Mouse (Mus musculus): ENCODE measurements around the gene Atrn. TPM values are rescaled to one million over a fixed set of nuclear protein-coding genes. Genes with fewer than 3 reads are reported as not detected.
"Not testable (repeated sequence)": the region's sequence is repeated elsewhere in the genome, so short reads cannot be mapped to it uniquely, and the experiment has no call there.

The Atrn gene
- polyA plus RNA-seq, 1 experiment from 2014 or later: 9.2 TPM

DNA sequence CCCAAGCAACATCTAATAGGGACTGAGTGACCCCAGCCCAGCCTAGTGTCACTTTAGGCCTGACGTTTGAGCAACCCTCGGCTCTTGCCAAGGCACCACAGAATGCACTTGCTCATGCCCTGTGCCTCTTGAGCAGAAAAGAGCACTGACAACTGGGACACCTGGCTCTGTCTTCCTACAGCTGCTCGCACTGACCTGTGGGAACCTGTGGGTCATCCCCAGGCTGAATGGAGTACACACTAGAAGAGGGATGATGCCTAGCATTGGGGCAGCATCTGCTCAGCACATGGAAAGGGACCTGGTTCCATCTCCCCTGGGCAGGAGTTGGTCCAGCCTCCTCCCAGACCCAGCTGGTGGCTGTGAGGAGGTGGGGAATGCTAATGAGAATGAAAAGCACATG lies 120.6 kb downstream of the Atrn start:
- Histone ChIP-seq H3K4me3 (replicated peaks) (no peak overlapping the region), H3K9me3 (replicated peaks) (no peaks in the 10 kb centered on the region), H3K9ac (no peak overlapping the region), H3K27ac (replicated peaks) (no peak overlapping the region), H3K4me2 (replicated peaks) (no peak overlapping the region), H3K36me3 (peaks cover 46% of the 10 kb centered on the region), H3K27me3 (no peaks in the 10 kb centered on the region), H3K4me1 (no peaks in the 10 kb centered on the region)
- ATAC-seq (ENCODE audit: insufficient number of reproducible peaks, low FRiP score, low TSS enrichment, low read depth): no peak
- WGBS: 84% methylated on average over 3 of the region's 3 CpGs

DNA sequence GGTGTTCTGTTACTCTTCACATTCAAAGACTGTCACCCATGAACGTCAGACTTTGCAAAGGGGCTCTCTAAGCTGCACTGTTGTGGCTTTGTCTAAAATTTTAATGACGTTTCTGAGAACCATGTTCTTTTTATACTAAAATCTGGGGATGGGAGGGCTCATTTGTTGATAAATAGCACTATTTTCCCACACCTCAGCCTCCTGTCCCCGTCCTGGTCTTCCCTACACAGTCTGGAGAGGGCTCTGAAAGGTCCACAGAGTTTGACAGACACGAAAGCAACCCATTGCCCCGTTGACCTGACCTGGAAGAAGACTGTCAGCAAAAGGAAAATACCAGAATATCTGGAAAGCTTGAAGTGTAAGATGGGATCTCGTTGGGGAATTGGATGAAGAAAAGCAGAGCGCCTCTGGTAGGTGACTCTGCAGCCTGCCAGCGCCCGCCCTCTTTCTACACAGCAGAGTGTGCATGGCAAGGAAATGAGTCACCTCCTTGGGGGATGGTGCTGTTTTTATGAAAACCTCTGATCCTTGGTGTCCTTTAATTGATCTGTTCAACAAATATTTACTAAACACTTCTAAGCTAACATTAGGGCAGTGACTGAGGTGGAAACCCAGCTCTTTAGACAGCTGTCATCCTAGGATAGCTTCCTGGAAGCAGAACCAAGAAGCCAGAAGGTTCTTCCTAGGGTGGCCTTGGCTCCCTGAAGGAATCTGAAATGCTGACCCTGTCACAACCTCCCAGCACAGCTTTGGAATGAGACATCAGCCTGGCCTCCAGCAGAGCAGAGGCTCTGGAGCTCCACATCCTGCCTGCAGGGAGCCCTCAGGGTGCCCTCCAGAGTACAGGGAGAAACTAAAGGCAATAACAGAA lies 123.0 kb downstream of the Atrn start:
- no peaks in the 10 kb centered on the region for H3K4me1 ChIP-seq
- ATAC-seq (ENCODE audit: insufficient number of reproducible peaks, low FRiP score, low TSS enrichment, low read depth): no peak
- no peaks in the 10 kb centered on the region for H3K27me3 ChIP-seq
- WGBS: 64% methylated on average over 9 of the region's 9 CpGs
- H3K9me3 ChIP-seq (replicated peaks): no peaks in the 10 kb centered on the region
- no peak overlapping the region for H3K4me2 ChIP-seq (replicated peaks)
- no peak overlapping the region; the same call in 1 of the 2 replicates for H3K27ac ChIP-seq (replicated peaks)
- no peak overlapping the region for H3K9ac ChIP-seq
- no peak overlapping the region for H3K4me3 ChIP-seq (replicated peaks)
- H3K36me3 ChIP-seq: peaks cover 24% of the 10 kb centered on the region

DNA sequence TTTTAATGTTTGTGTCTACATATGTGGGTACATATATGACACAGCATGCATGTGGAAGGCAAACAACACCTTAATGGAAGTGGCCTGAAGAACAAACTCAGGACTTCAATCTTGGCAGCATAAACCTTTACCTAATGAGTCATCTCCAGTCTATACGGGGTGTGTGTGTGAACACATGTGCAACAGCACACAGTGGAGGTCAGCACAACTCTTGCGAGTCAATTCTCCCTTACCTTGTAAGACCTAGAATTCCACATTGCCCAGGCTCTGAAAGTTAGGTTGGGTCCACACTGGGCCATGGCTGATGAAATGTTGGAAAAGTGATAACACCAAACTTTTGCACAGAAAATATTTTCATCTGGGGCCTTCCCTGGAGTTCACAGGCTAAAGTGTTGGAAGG lies 124.3 kb downstream of the Atrn start:
- no peak for ATAC-seq (ENCODE audit: insufficient number of reproducible peaks, low FRiP score, low TSS enrichment, low read depth)
- no peaks in the 10 kb centered on the region for H3K27me3 ChIP-seq
- no peak overlapping the region for H3K27ac ChIP-seq (replicated peaks)
- H3K9ac ChIP-seq: no peak overlapping the region
- no peak overlapping the region for H3K4me3 ChIP-seq (replicated peaks)
- H3K4me1 ChIP-seq: no peaks in the 10 kb centered on the region
- WGBS: 93% methylated on average over 2 of the region's 2 CpGs
- no peak overlapping the region for H3K4me2 ChIP-seq (replicated peaks)
- peaks cover 15% of the 10 kb centered on the region for H3K36me3 ChIP-seq
- H3K9me3 ChIP-seq (replicated peaks): no peaks in the 10 kb centered on the region

DNA sequence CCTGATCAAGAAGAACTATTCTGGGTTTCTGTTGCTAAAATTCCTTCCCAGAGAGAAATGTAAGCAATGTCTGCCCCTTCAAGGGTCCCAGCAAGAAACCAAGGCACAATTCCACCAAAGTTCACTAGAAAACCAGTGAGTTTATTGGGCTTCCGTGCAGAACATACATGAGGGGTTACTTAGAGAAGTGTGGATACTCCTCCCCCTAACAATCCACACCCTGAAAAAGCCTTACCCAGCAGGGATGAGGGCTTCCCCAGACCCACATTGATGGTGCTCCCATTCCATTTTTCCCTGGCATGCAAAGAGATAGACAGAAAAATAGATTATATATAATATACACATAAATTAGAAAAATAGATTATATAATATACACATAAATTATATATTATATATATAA lies 124.7 kb downstream of the Atrn start:
- H3K4me3 ChIP-seq (replicated peaks): no peak overlapping the region
- H3K4me2 ChIP-seq (replicated peaks): no peak overlapping the region
- no peak overlapping the region for H3K9ac ChIP-seq
- no peaks in the 10 kb centered on the region for H3K9me3 ChIP-seq (replicated peaks)
- H3K27ac ChIP-seq (replicated peaks): no peak overlapping the region
- 88% methylated on average over 1 of the region's 1 CpGs for whole genome bisulfite sequencing
- ATAC-seq (ENCODE audit: insufficient number of reproducible peaks, low FRiP score, low TSS enrichment, low read depth): no peak
- H3K27me3 ChIP-seq: no peaks in the 10 kb centered on the region
- peaks cover 10% of the 10 kb centered on the region; the same call in 1 of the 2 replicates for H3K36me3 ChIP-seq
- H3K4me1 ChIP-seq: no peaks in the 10 kb centered on the region

DNA sequence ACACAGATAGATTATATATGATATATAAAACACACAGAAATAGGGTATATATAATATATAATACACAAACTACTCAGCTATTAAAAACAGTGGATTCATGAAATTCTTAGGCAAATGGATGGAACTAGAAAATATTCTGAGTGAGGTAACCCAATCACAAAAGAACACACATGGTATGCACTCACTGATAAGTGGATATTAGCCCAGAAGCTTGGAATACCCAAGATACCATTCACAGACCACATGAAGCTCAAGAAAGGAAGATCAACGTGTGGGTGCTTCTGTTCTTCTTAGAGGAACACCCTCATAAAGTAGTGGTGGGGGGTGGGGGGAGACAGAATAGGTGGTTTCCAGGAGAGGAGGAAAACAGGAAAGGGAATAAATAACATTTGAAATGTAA lies 125.1 kb downstream of the Atrn start:
- H3K36me3 ChIP-seq; H3K4me1 ChIP-seq; H3K4me2 ChIP-seq (replicated peaks); H3K27ac ChIP-seq (replicated peaks); H3K27me3 ChIP-seq; H3K4me3 ChIP-seq (replicated peaks); H3K9me3 ChIP-seq (replicated peaks); ATAC-seq (ENCODE audit: insufficient number of reproducible peaks, low FRiP score, low TSS enrichment, low read depth); H3K9ac ChIP-seq: not testable (repeated sequence)
- 65% methylated on average over 1 of the region's 1 CpGs for WGBS

DNA sequence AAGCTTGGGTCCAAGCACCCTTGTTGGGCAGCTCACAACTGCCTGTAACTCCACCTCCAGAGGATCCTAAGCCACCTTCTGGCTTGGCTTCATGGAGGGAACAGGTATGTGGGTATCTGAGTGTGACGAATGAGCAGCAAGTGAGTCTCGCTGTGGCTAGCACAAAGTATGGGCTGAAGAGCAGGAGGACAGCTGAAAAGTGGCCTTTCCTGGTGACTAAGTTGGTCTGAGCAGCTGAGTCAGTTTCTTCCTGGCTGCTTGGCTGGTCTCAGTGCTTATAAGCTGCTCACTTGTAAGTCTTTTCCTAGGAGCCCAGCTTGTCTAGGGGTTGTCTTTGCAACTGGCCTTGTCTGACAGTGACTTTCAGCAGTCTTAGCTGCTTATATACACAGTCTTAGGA lies 130.0 kb downstream of the Atrn start:
- 93% methylated on average over 2 of the region's 2 CpGs for WGBS
- no peak overlapping the region for H3K4me3 ChIP-seq (replicated peaks)

DNA sequence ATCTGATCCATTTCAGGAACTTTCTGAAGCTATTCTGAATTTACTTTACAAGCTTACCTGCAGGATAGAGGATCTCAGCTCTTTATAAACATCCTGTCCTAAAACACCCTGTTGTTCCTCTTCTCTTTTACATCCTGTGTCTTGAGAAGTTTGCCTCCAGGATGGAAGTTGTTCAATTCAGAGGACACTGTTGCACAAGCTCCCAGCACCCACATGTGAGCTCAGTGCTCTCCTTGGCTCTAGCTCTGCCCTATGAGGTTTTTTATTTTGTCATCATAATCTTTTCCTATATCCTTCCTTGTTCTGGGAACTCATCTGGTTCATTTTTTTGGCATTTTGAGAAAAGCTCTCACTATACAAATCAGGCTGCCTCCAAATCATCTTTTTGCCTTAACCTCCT lies 130.5 kb downstream of the Atrn start:
- H3K4me2 ChIP-seq (replicated peaks): no peak overlapping the region
- peaks cover 18% of the 10 kb centered on the region for H3K4me1 ChIP-seq
- H3K27me3 ChIP-seq: peaks cover 15% of the 10 kb centered on the region
- H3K9ac ChIP-seq: no peak overlapping the region
- H3K36me3 ChIP-seq: no peaks in the 10 kb centered on the region
- H3K27ac ChIP-seq (replicated peaks): no peak overlapping the region
- ATAC-seq (ENCODE audit: insufficient number of reproducible peaks, low FRiP score, low TSS enrichment, low read depth): no peak
- no peak overlapping the region for H3K4me3 ChIP-seq (replicated peaks)
- H3K9me3 ChIP-seq (replicated peaks): no peaks in the 10 kb centered on the region

More for the DNA sequence above, 130.0 kb downstream of the Atrn start:
- no peak overlapping the region for H3K4me2 ChIP-seq (replicated peaks)
- H3K27ac ChIP-seq (replicated peaks): no peak overlapping the region
- no peaks in the 10 kb centered on the region for H3K9me3 ChIP-seq (replicated peaks)
- H3K4me1 ChIP-seq: peaks cover 18% of the 10 kb centered on the region
- no peak overlapping the region for H3K9ac ChIP-seq
- H3K27me3 ChIP-seq: peaks cover 11% of the 10 kb centered on the region
- no peak for ATAC-seq (ENCODE audit: insufficient number of reproducible peaks, low FRiP score, low TSS enrichment, low read depth)
- no peaks in the 10 kb centered on the region for H3K36me3 ChIP-seq

DNA sequence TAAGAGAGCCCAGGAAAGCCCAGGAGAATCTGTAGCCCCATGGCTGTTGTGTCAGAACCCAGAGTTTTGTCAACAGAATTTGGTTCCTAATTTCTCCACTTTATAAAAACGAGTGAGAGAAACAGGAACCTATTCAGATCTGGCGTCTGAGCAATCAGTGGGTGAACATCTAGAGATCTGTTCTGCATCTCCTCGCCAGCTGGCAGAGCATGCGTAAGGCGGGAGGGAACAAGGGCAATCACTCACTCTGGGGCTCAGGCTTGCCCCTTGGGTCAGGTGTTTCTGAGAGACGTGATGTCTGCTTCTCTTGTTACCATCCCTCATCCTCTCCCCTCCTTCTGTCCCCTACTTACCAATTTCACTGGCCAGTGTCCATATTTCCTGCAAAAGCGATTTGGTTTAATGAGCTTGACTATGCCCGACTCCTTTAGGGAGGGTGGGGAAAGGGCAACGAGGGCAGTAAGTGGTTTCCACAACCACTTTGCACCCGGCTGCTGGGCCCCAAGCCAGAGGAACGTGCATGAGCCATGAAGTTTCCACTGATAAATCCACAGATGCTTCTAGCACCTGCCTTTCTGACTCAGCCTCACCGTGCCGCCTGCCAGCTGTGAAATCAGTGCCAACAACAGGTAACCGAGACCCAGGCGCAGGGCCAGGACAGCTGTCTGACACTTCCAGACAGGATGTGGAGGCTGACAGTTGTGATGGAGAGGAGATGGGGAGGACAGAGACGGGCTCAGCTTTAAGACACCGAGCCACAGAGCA lies 131.1 kb downstream of the Atrn start:
- H3K27ac ChIP-seq (replicated peaks): no peak overlapping the region
- H3K36me3 ChIP-seq: no peaks in the 10 kb centered on the region
- no peak overlapping the region for H3K4me3 ChIP-seq (replicated peaks)
- 0 out of 2 replicates have a peak, but pooled peaks have one; percentile 34 for ATAC-seq (ENCODE audit: insufficient number of reproducible peaks, low FRiP score, low TSS enrichment, low read depth)
- 42% methylated on average over 17 of the region's 17 CpGs for WGBS
- peaks cover 21% of the 10 kb centered on the region for H3K27me3 ChIP-seq
- H3K4me1 ChIP-seq: peaks cover 18% of the 10 kb centered on the region
- H3K9me3 ChIP-seq (replicated peaks): no peaks in the 10 kb centered on the region
- no peak overlapping the region for H3K9ac ChIP-seq
- no peak overlapping the region for H3K4me2 ChIP-seq (replicated peaks)

DNA sequence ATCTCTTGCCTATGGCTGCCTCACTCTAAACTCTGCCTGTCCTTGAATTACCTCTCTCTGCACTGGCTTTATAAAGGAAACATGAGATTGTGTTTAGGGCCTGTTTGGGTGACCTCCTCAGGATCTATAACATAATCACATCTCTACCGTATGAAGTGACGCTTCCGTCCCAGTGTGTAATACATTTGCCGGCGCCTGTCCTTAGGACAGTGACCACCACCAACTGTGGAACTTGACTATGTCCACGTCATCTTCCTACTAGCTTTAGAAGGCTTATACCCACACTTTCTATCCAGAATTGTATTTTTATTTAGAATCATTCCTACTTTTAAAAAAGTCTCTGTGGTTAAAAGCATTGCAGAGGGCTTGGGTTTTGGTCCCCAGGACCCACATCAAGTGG lies 131.9 kb downstream of the Atrn start:
- ATAC-seq (ENCODE audit: insufficient number of reproducible peaks, low FRiP score, low TSS enrichment, low read depth): no peak
- Histone ChIP-seq H3K9ac (no peak overlapping the region), H3K27me3 (peaks cover 24% of the 10 kb centered on the region)

DNA sequence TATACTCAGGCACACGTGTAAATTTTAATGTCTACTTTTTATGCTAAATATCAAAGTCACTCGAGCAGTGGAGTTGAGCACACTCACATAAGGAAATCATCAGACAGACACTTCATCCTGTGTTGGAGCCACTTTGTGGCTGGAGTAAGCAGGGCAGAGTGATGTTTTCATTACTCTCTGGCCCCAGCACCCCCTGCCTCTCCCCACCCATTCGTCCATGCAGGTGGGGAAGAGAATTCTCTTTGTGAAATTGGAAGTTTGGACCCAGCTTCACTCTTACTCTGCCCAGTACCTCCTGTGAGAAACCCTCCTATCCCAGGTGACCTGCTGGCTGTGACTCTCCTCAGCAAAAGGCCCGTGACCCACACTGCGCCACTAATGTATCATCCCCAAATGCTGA lies 132.4 kb downstream of the Atrn start:
- H3K4me3 ChIP-seq (replicated peaks): no peak overlapping the region
- H3K9ac ChIP-seq: no peak overlapping the region
- peaks cover 24% of the 10 kb centered on the region for H3K27me3 ChIP-seq
- no peak overlapping the region for H3K4me2 ChIP-seq (replicated peaks)
- no peaks in the 10 kb centered on the region for H3K36me3 ChIP-seq
- peaks cover 18% of the 10 kb centered on the region for H3K4me1 ChIP-seq
- ATAC-seq (ENCODE audit: insufficient number of reproducible peaks, low FRiP score, low TSS enrichment, low read depth): no peak
- WGBS: 75% methylated on average over 5 of the region's 5 CpGs
- H3K27ac ChIP-seq (replicated peaks): no peak overlapping the region
- no peaks in the 10 kb centered on the region for H3K9me3 ChIP-seq (replicated peaks)

More for the DNA sequence above, 131.9 kb downstream of the Atrn start:
- no peak overlapping the region for H3K4me2 ChIP-seq (replicated peaks)
- H3K4me1 ChIP-seq: peaks cover 18% of the 10 kb centered on the region
- 87% methylated on average over 6 of the region's 6 CpGs for WGBS
- H3K27ac ChIP-seq (replicated peaks): no peak overlapping the region
- H3K9me3 ChIP-seq (replicated peaks): no peaks in the 10 kb centered on the region
- H3K36me3 ChIP-seq: no peaks in the 10 kb centered on the region
- no peak overlapping the region for H3K4me3 ChIP-seq (replicated peaks)
